Comparison of ENCODE assay signal across 13 mouse cellular contexts in the genomic region with DNA sequence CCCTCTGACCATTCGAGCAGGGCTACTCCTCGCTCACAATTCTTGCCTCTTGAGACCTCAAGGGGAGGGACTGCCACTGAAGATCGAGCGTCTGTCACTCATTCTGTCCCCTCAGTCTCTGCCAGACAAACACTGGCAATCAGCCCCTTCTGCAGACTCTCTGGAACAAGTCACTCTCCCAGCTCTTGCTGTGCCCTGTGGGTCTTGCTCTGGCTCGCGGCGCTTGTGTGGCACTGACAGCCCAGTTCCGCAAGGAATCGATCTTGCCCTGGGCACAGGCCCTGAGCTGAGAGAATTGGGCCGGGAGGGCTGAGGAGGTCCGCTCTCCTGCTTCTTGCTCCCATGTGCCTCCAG.
DNase-seq lines count a peak whose midpoint lies in the region; ATAC-seq and TF ChIP-seq lines count a peak whose summit lies in the region.
"Had no signal": no experiment of that assay in that cellular context is flagged by ENCODE, and none has a peak within 500 bp of the region (broad histone marks: within the 10 kb centered on the region; RNA-seq: fewer than 3 reads in every experiment).

No protein-coding gene starts in this region.

- no peak for TF ChIP-seq POLR2A in thymus, adult 2 months (IDR thresholded peaks at IDR 0.05; ENCODE audit: control insufficient read depth, extremely low read depth, insufficient read depth, low read length, poor library complexity)

- H3K9ac ChIP-seq in forebrain, embryonic 11.5 days (ENCODE audit: low read length): no peak overlapping the region
- H3K9ac ChIP-seq in neural tube, embryonic 12.5 days: 0 out of 2 replicates have a peak overlapping the region, but pooled peaks have one; percentile 5
- H3K9ac ChIP-seq in hindbrain, embryonic 13.5 days: no peak overlapping the region
- no peak overlapping the region for H3K9ac ChIP-seq in neural tube, embryonic 14.5 days (replicated peaks; ENCODE audit: low read depth, low read length)
- H3K9ac ChIP-seq: limb, embryonic 12.5 days had no signal

- peaks cover 44% of the 10 kb centered on the region for H3K4me1 ChIP-seq in forebrain, embryonic 10.5 days
- H3K4me1 ChIP-seq in forebrain, embryonic 11.5 days (replicated peaks; ENCODE audit: control insufficient read depth, insufficient read depth, low read length): peaks cover 7% of the 10 kb centered on the region; the same call in 1 of the 2 replicates
- peaks cover 24% of the 10 kb centered on the region for H3K4me1 ChIP-seq in neural tube, embryonic 12.5 days
- peaks cover 33% of the 10 kb centered on the region for H3K4me1 ChIP-seq in hindbrain, embryonic 13.5 days (replicated peaks)
- H3K4me1 ChIP-seq in neural tube, embryonic 14.5 days (ENCODE audit: control insufficient read depth, insufficient read depth, low read length): peaks cover 13% of the 10 kb centered on the region; the same call in 1 of the 2 replicates
- H3K4me1 ChIP-seq in thymus, adult 2 months (replicated peaks; ENCODE audit: control insufficient read depth, insufficient read depth, low read length): no peaks in the 10 kb centered on the region
- H3K4me1 ChIP-seq: megakaryocyte, embryonic 14.5 days had no signal

- WGBS in forebrain, embryonic 10.5 days: 81% methylated on average over 11 of the region's 11 CpGs
- WGBS in forebrain, embryonic 11.5 days: 86% methylated on average over 11 of the region's 11 CpGs
- 65% methylated on average over 11 of the region's 11 CpGs for WGBS in neural tube, embryonic 12.5 days
- WGBS in hindbrain, embryonic 13.5 days: 45% methylated on average over 11 of the region's 11 CpGs
- 44% methylated on average over 11 of the region's 11 CpGs for WGBS in neural tube, embryonic 14.5 days
- 92% methylated on average over 11 of the region's 11 CpGs for WGBS in thymus, adult 2 months

- no peaks in the 10 kb centered on the region for H3K9me3 ChIP-seq in forebrain, embryonic 10.5 days
- H3K9me3 ChIP-seq in forebrain, embryonic 11.5 days (ENCODE audit: control insufficient read depth, low read length): no peaks in the 10 kb centered on the region
- H3K9me3 ChIP-seq in neural tube, embryonic 12.5 days: no peaks in the 10 kb centered on the region
- H3K9me3 ChIP-seq in hindbrain, embryonic 13.5 days: no peaks in the 10 kb centered on the region
- no peaks in the 10 kb centered on the region for H3K9me3 ChIP-seq in neural tube, embryonic 14.5 days (ENCODE audit: control insufficient read depth, low read length)
- H3K9me3 ChIP-seq: limb, embryonic 12.5 days; megakaryocyte, embryonic 14.5 days had no signal

- DNase-seq in forebrain, embryonic 10.5 days (ENCODE audit: extremely low spot score, low spot score): no peak
- DNase-seq in forebrain, embryonic 11.5 days (ENCODE audit: low spot score): no peak
- no peak for DNase-seq in neural tube, embryonic 10.5 days (ENCODE audit: extremely low spot score, low spot score)
- DNase-seq in B cell, adult 2 months: no peak
- no peak for DNase-seq in thymus, adult 2 months
- DNase-seq: lung, adult 2 months had no signal

- TF ChIP-seq CTCF in thymus, adult 2 months (IDR thresholded peaks at IDR 0.05; ENCODE audit: borderline replicate concordance, control insufficient read depth, extremely low read depth, insufficient read depth, low read length, poor library complexity): no peak

- H3K36me3 ChIP-seq in forebrain, embryonic 10.5 days (replicated peaks): no peaks in the 10 kb centered on the region
- no peaks in the 10 kb centered on the region for H3K36me3 ChIP-seq in forebrain, embryonic 11.5 days (ENCODE audit: control insufficient read depth, insufficient read depth, low read length)
- no peaks in the 10 kb centered on the region for H3K36me3 ChIP-seq in neural tube, embryonic 12.5 days
- H3K36me3 ChIP-seq in hindbrain, embryonic 13.5 days: no peaks in the 10 kb centered on the region
- H3K36me3 ChIP-seq in neural tube, embryonic 14.5 days (ENCODE audit: control insufficient read depth, insufficient read depth, low read length): no peaks in the 10 kb centered on the region
- no peaks in the 10 kb centered on the region for H3K36me3 ChIP-seq in thymus, adult 2 months (ENCODE audit: control insufficient read depth, insufficient read depth, low read length)
- H3K36me3 ChIP-seq: limb, embryonic 12.5 days had no signal

- 0 out of 2 replicates have a peak overlapping the region, but pooled peaks have one; percentile 22 for H3K27ac ChIP-seq in forebrain, embryonic 10.5 days
- no peak overlapping the region for H3K27ac ChIP-seq in forebrain, embryonic 11.5 days (ENCODE audit: low read depth, low read length)
- H3K27ac ChIP-seq in neural tube, embryonic 12.5 days: no peak overlapping the region
- H3K27ac ChIP-seq in hindbrain, embryonic 13.5 days: peak overlapping the region; percentile 58
- H3K27ac ChIP-seq in neural tube, embryonic 14.5 days (ENCODE audit: low read depth, low read length): peak overlapping the region; percentile 29; the same call in 1 of the 2 replicates
- H3K27ac ChIP-seq in thymus, adult 2 months (ENCODE audit: control insufficient read depth, insufficient read depth, low read length): no peak overlapping the region
- H3K27ac ChIP-seq: limb, embryonic 12.5 days had no signal

- no peak overlapping the region for H3K4me2 ChIP-seq in forebrain, embryonic 11.5 days (ENCODE audit: low read depth, low read length, severe bottlenecking)
- 0 out of 2 replicates have a peak overlapping the region, but pooled peaks have one; percentile 0 for H3K4me2 ChIP-seq in neural tube, embryonic 12.5 days (replicated peaks)
- H3K4me2 ChIP-seq in hindbrain, embryonic 13.5 days: no peak overlapping the region
- H3K4me2 ChIP-seq in neural tube, embryonic 14.5 days (ENCODE audit: low read depth, low read length): no peak overlapping the region
- H3K4me2 ChIP-seq: heart, embryonic 11.5 days; limb, embryonic 12.5 days had no signal

- peaks cover 62% of the 10 kb centered on the region for H3K27me3 ChIP-seq in forebrain, embryonic 10.5 days (ENCODE audit: poor library complexity, severe bottlenecking)
- H3K27me3 ChIP-seq in forebrain, embryonic 11.5 days (ENCODE audit: control insufficient read depth, insufficient read depth, low read length): no peaks in the 10 kb centered on the region
- H3K27me3 ChIP-seq in neural tube, embryonic 12.5 days (replicated peaks): peaks cover 62% of the 10 kb centered on the region
- peaks cover 73% of the 10 kb centered on the region for H3K27me3 ChIP-seq in hindbrain, embryonic 13.5 days
- H3K27me3 ChIP-seq in neural tube, embryonic 14.5 days (ENCODE audit: control insufficient read depth, insufficient read depth, low read length): no peaks in the 10 kb centered on the region
- no peaks in the 10 kb centered on the region for H3K27me3 ChIP-seq in thymus, adult 2 months (ENCODE audit: control insufficient read depth, insufficient read depth, low read length)
- H3K27me3 ChIP-seq: limb, embryonic 12.5 days had no signal

- H3K4me3 ChIP-seq in forebrain, embryonic 10.5 days: no peak overlapping the region
- no peak overlapping the region for H3K4me3 ChIP-seq in forebrain, embryonic 11.5 days (ENCODE audit: low read depth, low read length)
- no peak overlapping the region for H3K4me3 ChIP-seq in neural tube, embryonic 12.5 days
- no peak overlapping the region for H3K4me3 ChIP-seq in hindbrain, embryonic 13.5 days
- no peak overlapping the region for H3K4me3 ChIP-seq in neural tube, embryonic 14.5 days (ENCODE audit: low read depth, low read length)
- no peak overlapping the region for H3K4me3 ChIP-seq in thymus, adult 2 months (ENCODE audit: control insufficient read depth, insufficient read depth, low read length)
- H3K4me3 ChIP-seq: limb, embryonic 12.5 days; megakaryocyte, embryonic 14.5 days had no signal

- no peak for ATAC-seq in forebrain, embryonic 11.5 days (replicated peaks; ENCODE audit: low FRiP score)
- no peak for ATAC-seq in neural tube, embryonic 12.5 days (ENCODE audit: low FRiP score, low read depth)
- ATAC-seq in hindbrain, embryonic 13.5 days (ENCODE audit: low FRiP score): no peak
- ATAC-seq in neural tube, embryonic 14.5 days (ENCODE audit: low read depth): no peak
- ATAC-seq: Patski had no signal

Comparison
In these comparisons a context has a peak if more than half of its experiments do, and no peak if none do; other contexts are left out.
1. H3K27ac ChIP-seq: peak in forebrain, embryonic 10.5 days (single experiment), hindbrain, embryonic 13.5 days (single experiment) and neural tube, embryonic 14.5 days (single experiment); none in forebrain, embryonic 11.5 days (single experiment), neural tube, embryonic 12.5 days (single experiment) and thymus, adult 2 months (single experiment).